Mouse (Mus musculus) skeletal muscle tissue, adult 2 months (tissue): ENCODE data around the gene Cdk8.
A peak's percentile ranks its signal among the peaks of the same experiment; 100 is the strongest.

Experiments
- DNase-seq: peaks from one replicate; pipeline ENCODE4 v3.0.0-alpha.2; 2012; ENCODE audit warnings: low read depth, low spot score

The Cdk8 gene

DNA sequence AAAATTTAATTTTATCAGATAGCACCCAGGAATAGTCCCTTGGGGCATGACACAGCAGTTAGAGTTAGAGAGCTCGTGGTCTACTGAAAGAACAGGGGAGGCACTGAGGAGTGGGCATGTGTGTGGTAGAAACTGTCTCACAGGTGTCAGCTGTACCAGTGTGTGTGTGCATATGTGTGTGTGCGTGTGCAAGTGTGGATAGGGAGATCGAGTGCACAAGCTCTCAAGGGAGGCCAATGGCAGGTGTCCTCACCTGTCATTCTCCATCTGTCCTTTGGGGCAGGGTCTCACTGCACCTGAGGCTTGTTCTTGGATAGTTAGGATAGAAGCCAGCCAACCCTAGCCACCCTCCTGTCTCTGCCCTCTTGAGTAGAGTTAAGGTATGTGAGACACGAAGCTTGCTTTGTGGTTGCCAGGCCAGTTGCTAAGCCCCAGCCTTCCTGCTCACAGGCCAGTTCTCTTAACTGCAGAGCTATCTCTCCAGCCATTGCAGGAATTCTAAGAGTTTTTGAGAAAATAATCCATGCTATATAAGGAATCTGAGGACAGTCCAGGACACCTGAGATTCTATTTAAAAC, 50.3 kb downstream of the Cdk8 start:
- no peak for DNase-seq

DNA sequence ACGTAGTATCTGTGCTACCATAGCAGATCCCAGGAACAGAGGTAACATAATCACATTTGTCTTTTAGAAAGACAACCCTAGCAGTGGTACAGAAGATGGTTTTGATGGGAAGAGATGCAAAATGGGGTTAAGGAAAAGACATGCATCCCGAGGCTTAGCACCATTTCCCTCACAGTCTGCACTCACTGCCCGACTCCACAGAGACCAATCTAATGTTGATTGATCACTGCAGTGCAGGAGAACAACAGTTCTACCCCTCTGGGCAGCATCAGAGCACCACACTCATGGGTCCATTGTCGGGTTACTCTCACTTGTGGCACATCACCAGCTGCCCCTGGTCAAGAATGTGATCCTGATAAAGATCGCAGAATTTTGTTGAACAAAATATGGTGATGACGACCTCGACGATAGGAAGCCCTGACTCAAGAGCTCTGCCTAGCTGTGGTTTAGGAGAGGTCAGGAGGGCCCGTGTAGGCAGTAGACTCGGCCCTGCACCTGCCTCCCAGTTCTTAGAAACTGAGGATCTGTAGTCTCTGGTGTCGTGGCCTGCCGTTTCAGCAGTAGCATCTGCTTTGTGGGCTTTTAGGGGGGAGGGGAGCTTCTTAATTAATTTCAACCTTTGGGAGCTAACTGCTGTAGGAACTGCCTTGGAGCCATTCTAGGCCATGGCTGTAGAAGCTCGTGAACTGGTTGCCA, 51.0 kb downstream of the Cdk8 start:
- DNase-seq: no peak

DNA sequence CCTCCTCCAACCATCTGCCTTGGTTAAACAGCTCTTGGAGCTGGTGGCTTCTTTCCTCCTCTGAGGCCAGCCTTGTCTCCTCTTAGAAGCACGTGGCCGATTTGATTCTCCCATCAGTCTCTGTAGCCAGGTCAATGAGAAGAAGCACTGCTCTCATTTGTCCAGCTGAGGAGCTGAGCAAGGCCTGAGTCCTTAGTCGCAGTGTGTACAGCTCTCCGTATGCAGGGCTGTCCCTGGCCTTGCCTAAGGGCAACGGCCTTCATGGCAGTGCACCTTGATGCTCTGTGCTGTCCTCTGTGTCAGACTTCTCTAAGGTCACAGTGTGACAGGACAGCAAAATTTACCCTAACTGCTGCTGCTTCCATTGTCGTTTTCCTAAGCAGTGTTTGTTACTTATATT, 52.9 kb downstream of the Cdk8 start:
- DNase-seq: no peak

- DNase-seq: no peak
These were observed 56.4 kb downstream of the Cdk8 start for GRCm38 (mm10) chr5:146287416-146287815.

- no peak for DNase-seq
These were observed 57.0 kb downstream of the Cdk8 start for GRCm38 (mm10) chr5:146288048-146288501.

DNA sequence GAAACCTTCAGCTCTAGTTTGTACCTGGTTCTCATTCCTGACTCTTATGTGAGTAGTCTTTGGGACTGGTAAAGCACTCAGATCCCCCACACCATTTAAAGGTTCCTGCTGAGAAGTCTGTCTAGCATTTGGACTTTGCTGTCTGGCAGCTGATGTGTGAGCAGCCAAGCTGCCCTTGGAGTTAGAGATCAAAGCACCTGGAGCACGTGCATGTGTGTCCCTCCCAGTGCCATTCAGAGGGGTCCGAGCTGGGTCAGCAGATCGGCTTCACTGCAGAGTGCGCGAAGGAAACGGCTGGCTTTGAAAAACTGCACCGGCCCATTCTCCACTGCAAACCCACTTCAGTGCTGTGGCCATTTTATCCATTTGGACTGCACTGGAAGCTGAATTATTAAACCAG, 58.9 kb downstream of the Cdk8 start:
- no peak for DNase-seq

DNA sequence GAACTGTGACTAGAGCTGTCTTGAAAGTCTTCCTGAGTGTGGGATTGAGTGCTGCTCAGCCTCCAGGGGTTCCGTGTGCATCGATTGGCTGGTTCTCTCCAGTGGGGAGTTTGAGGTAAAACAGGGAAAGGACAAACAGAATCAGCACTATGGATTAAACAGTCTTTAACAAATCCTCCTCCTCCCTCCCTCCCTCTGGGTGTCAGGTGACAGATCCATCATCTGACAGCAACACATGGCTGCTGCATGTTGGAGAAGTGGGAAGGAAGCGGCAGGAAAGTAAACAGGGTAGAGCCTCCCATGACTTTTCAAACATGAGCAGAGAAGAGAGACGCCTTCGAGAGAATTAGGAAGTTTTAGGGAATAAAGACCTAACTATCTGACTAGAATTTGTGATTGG, 59.4 kb downstream of the Cdk8 start:
- DNase-seq: peak; percentile 35

GRCm38 (mm10) chr5:146291560-146291959, 60.5 kb downstream of the Cdk8 start:
- no peak for DNase-seq

DNA sequence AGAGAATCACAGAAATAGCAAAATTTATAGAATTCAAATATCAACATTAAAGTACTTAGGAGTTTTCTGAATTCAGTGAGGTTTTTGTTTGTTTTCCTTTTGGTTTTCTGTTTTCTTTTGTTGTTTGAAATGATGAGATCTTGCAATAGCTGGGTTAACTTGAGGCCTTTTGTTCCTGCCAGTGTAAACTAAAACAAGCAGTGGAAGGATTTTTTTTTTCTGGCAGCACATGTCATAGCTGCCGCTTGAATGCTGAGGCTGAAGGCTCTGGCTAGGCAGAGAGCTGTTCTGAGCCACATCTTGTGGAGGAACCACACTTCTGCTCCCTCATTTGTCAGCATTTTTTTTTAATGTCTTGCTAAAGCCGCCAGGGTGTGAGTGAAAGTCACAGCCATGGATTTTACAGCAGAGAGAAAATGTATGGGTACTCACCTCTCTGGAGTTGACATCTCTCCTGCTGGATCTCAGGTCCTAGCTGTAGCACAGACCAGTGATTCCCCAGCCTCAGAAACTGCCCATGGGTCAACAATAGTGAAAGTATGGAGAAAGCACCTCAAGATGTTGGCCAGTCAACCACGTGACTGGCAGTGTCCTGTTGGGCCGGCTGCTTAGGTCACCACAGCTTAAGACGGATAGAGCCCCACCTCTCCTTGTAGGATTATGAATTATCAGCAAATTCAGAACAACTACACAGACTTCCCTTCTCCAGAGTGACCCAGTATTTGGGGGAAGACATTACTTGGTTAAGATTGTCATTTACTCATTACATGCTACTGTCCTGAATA, 62.1 kb downstream of the Cdk8 start:
- no peak for DNase-seq

- no peak for DNase-seq
These were observed 63.1 kb downstream of the Cdk8 start for GRCm38 (mm10) chr5:146293919-146294700.

- DNase-seq: no peak
These were observed 63.8 kb downstream of the Cdk8 start for GRCm38 (mm10) chr5:146294834-146295233.

- DNase-seq: no peak
These were observed 67.9 kb downstream of the Cdk8 start for GRCm38 (mm10) chr5:146298807-146299519.

DNA sequence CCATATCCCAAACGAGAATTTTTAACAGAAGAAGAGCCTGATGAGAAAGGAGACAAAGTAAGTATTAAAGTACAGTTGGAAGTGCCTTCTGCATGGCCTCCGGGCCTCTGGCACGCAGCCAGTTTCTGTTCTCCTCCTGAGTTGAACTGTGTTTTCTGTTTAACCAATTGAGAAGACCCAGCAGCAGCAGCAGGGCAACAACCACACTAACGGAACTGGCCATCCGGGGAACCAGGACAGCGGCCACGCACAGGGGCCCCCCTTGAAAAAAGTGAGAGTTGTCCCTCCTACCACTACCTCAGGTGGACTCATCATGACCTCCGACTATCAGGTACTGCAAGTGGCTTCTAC, 68.5 kb downstream of the Cdk8 start:
- no peak for DNase-seq

DNA sequence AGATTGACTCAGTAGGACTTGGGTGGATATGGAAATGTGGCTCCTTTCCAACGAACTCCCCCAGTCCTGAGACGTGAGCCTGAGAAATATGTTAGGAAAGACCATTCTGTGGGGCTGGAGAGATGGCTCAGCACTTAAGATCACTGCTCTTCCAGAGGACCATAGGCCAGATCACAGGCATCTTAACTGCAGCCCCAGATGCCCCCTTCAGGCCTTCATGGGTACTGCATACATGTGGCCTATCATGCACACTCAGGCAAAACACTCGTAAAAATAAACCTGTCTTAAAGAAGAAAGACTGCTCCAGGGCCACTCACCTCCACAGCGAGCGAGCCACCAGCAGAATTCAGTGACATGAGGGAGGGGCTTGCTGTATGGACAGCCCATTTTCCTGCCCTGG, 72.4 kb downstream of the Cdk8 start:
- peak; percentile 64 for DNase-seq

GRCm38 (mm10) chr5:146307046-146307743, 76.2 kb downstream of the Cdk8 start:
- DNase-seq: no peak

DNA sequence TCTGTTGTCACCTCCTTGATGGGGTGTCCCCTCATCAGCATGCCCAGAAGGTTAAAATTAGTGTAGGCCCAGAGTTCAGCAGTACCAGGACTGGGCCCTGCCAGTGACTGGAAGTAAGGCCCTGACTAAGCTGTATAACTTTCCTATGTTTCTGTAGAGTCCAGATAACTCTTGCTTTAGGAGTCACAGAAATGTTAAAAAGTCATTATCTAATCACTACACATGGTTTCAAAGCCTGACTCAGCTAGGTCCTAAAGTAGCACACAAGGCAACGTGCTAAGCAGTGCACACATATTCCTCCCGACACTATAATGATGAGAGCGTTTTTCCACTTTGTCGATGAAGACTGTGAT, 76.7 kb downstream of the Cdk8 start:
- no peak for DNase-seq

DNA sequence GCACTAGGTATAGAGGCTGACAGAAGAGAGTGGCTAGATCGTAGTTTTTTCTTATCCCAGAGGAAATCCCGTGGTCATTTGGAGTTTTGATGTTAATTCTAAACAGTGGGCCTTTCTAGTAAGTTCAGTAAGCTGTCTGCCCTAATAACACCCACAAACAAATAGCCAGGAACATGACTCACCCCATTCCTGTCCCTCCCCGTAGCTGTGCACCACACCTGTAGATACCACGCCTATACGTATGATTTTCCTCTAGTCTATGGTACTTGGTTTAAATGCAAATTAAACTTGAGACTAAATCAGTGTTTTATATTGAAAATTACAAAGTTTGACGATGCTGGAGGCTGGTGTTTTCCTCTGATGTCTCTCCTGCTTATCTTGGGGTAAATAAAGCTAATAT, 83.5 kb downstream of the Cdk8 start:
- DNase-seq: no peak

DNA sequence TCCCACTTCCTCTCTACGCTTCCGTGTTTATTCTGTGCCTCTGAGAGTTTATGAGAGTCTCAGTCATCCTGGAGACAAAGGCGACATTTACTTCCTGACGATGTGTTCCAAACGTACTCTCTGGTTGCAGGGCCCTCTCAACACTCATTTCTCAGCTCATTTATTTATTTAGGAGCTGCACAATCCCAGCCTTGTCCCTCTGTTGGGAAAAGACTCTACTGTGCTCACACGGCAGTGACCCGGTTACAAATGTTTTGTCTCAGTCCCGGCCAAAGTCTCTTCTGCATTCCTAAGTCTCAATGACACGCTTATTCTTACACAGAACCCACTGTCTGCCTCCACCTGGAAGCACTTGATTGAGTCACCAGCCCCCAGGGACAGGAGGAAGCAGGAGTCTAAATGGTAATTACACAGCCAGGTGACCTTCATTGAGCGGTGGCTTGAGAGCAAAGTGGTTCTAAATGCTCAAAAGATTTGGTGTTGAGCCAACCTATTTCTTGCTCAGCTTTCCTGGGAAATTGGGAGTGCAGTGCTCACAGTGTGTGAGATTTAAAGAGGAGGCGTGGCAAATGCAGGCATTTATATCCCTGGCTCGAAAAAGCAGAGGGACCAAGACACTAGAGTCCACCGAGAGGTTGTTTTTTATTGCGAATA, 84.4 kb downstream of the Cdk8 start:
- DNase-seq: peak; percentile 46

GRCm38 (mm10) chr5:146316316-146316715, 85.3 kb downstream of the Cdk8 start:
- DNase-seq: no peak

DNA sequence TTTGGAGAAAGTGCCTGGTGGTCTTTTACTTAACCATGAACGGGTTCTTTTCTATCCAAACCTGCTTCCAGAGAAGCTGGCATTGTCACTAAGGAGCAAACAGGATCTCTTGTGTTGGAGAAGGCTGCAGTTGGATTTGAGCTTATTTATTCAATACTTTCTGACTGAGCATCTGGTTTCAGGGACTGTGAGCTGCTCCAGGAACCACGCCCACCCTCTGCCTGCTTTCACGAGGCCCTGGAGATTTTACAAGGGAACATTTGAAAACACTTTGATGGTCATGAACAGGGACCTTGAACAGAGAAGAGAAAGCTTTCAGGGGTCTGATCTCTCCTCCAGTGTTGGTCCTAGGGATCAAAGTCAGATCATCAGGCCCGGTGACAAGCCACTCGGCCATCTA, 87.0 kb downstream of the Cdk8 start:
- peak; percentile 48 for DNase-seq
